Mouse (Mus musculus) heart, embryonic 10.5 days (tissue): Measurements from ENCODE around the gene Rbm7. TPM values are rescaled to one million over a fixed set of nuclear protein-coding genes. Genes with fewer than 3 reads are reported as not detected.
A peak's percentile ranks its signal among the peaks of the same experiment; 100 is the strongest.

ENCODE experiments used
- DNase-seq: peaks from one replicate; pipeline ENCODE4 v3.0.0-alpha.2; 2017; ENCODE audit warnings: low spot score
- H3K27ac ChIP-seq: fragments of 300-500 bp; sonication (generic); 2 replicates; pipeline ENCODE4 v1.5.1; 2016; ENCODE audit warnings: mild to moderate bottlenecking
- H3K27me3 ChIP-seq: fragments of 300-500 bp; sonication (generic); 2 replicates; pipeline ENCODE4 v1.6.1; 2016; ENCODE audit warnings: mild to moderate bottlenecking; ENCODE audit not compliant: poor library complexity, insufficient read depth, severe bottlenecking
- H3K36me3 ChIP-seq: fragments of 300-500 bp; sonication (generic); 2 replicates; pipeline ENCODE4 v1.6.1; 2016; ENCODE audit warnings: mild to moderate bottlenecking, moderate library complexity
- H3K4me1 ChIP-seq: fragments of 300-500 bp; sonication (generic); 2 replicates; pipeline ENCODE4 v1.6.1; 2016; ENCODE audit warnings: mild to moderate bottlenecking
- H3K4me3 ChIP-seq: fragments of 300-500 bp; sonication (generic); 2 replicates; pipeline ENCODE4 v1.5.1; 2016; ENCODE audit warnings: mild to moderate bottlenecking, moderate library complexity
- H3K9me3 ChIP-seq: fragments of 300-500 bp; sonication (generic); 2 replicates; pipeline ENCODE4 v1.6.1; 2016; ENCODE audit warnings: mild to moderate bottlenecking, moderate library complexity
- WGBS: fragments of 180-500 bp; shearing (Covaris S2); methylation state at CpG from one replicate; pipeline ENCODE4 v1.1.7; 2016; 5-methylcytosine and 5-hydroxymethylcytosine counted together
- polyA plus RNA-seq: library from polyadenylated mRNA; unstranded; fragments of >200 nt; fragmentation: Nextera tagmentation; extraction: Ambion mirVana; gene quantifications from 2 replicates; pipeline ENCODE4 v1.2.1, GENCODE M21; 2016

Gene Rbm7
- polyA plus RNA-seq, 1 experiment from 2014 or later = 106 TPM

- 79% methylated on average over 11 of the region's 11 CpGs for whole genome bisulfite sequencing
- H3K27ac ChIP-seq = no peak overlapping the region
- H3K36me3 ChIP-seq = no peaks in the 10 kb centered on the region
Measured at GRCm38 (mm10) chr9:48516615-48517371, 21.7 kb upstream of the Rbm7 start.

GRCm38 (mm10) chr9:48515332-48515731 lies 20.2 kb upstream of the Rbm7 start:
- no peaks in the 10 kb centered on the region for H3K36me3 ChIP-seq
- no peaks in the 10 kb centered on the region for H3K4me1 ChIP-seq
- no peaks in the 10 kb centered on the region for H3K27me3 ChIP-seq
- WGBS = 33% methylated on average over 1 of the region's 1 CpGs
- peak; percentile 81 for DNase-seq
- no peak overlapping the region for H3K27ac ChIP-seq
- no peak overlapping the region for H3K4me3 ChIP-seq
- no peaks in the 10 kb centered on the region for H3K9me3 ChIP-seq

More at GRCm38 (mm10) chr9:48516615-48517371, 21.7 kb upstream of the Rbm7 start:
- Histone ChIP-seq H3K4me3 (no peak overlapping the region), H3K27me3 (no peaks in the 10 kb centered on the region), H3K4me1 (no peaks in the 10 kb centered on the region), H3K9me3 (no peaks in the 10 kb centered on the region)
- no peak for DNase-seq

DNA sequence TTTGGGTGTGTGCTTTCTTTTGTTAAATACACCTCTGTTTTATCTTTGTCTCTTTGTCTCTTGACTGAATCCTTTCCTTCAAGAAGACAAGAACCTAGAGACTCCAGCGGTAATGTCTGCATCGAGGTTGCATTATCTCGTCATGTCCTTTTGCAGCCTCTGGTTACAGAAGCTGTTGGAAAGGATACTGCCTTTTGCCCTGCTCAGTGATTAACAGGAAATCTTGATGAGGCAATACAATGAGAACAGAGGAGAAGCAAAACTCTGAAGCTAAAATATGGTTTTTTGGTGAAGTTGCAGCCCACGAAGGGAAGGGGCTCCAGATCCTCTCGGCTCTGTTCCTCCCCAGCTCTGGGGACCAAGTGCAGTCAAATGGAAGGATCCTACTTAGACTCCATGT lies 15.0 kb upstream of the Rbm7 start:
- Histone ChIP-seq H3K27me3 (0 out of 2 replicates have a peak, but pooled peaks cover 3% of the 10 kb centered on the region), H3K4me3 (no peak overlapping the region), H3K9me3 (no peaks in the 10 kb centered on the region), H3K27ac (no peak overlapping the region), H3K4me1 (no peaks in the 10 kb centered on the region), H3K36me3 (no peaks in the 10 kb centered on the region)
- WGBS = 86% methylated on average over 5 of the region's 5 CpGs
- DNase-seq = no peak

DNA sequence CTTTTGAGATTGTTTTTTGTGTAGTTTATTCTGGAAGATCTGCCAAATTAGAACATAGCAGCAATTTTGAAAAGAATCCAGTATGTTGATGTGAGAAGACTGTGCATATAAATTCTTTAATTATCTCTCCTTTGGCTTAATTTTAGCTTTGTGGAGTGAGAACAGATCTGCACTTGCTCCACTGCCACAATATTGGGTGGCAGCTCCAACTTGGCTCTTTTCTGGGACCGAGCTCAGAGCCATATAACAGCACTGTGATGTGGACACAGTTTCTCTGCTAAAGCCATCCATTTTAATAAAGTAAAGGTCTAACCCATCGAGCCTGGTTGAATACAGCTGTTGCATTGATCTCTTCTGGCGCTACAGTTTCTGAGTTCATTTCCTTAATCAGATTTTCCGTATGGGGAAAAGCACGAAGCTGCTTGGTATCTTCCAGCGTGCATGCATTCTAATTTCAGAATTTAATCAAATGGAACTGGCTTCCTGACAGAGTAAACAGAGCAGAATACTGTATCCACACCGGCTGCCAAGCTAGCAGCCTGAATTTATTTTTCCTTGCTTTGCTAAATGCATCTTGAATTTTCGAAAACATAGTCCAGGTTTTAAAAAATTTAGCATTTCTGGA lies 9.8 kb upstream of the Rbm7 start:
- Histone ChIP-seq H3K27ac (no peak overlapping the region), H3K27me3 (0 out of 2 replicates have a peak, but pooled peaks cover 3% of the 10 kb centered on the region), H3K9me3 (no peaks in the 10 kb centered on the region), H3K4me1 (no peaks in the 10 kb centered on the region), H3K36me3 (no peaks in the 10 kb centered on the region), H3K4me3 (no peak overlapping the region)
- no peak for DNase-seq
- 71% methylated on average over 8 of the region's 8 CpGs for WGBS

- no peaks in the 10 kb centered on the region for H3K36me3 ChIP-seq
- H3K9me3 ChIP-seq = no peaks in the 10 kb centered on the region
- 57% methylated on average over 2 of the region's 2 CpGs for WGBS
- H3K4me3 ChIP-seq = no peak overlapping the region
- H3K27ac ChIP-seq = no peak overlapping the region
- DNase-seq = no peak
- H3K27me3 ChIP-seq = no peaks in the 10 kb centered on the region
- no peaks in the 10 kb centered on the region for H3K4me1 ChIP-seq
Measured at GRCm38 (mm10) chr9:48503001-48503400, 7.9 kb upstream of the Rbm7 start.

GRCm38 (mm10) chr9:48501192-48501591 lies 6.1 kb upstream of the Rbm7 start:
- no peak overlapping the region for H3K4me3 ChIP-seq
- H3K9me3 ChIP-seq = no peaks in the 10 kb centered on the region
- WGBS = 81% methylated on average over 7 of the region's 7 CpGs
- H3K4me1 ChIP-seq = peaks cover 1% of the 10 kb centered on the region; the same call in 1 of the 2 replicates
- DNase-seq = no peak
- no peaks in the 10 kb centered on the region for H3K27me3 ChIP-seq
- H3K36me3 ChIP-seq = no peaks in the 10 kb centered on the region
- H3K27ac ChIP-seq = no peak overlapping the region

DNA sequence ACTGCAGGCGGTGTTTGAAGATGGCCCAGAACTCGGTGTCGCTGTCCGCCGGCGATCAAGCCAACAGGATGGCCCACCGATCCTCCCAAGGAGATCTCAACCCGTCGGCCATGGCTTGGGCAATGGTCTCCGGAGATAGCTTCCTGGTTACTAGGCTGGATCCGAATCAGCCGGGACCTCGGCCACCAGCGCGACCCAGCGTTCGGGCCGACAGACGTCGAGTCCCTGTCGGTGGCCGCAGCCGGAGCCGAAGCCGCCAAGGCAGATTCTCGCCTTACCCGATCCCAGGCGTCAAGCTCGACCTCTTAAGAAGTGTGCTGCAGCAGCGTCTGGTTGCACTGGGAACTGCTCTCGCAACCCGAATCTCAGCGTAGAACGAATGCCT lies 441 bp upstream of the Rbm7 start:
- 3% methylated on average over 34 of the region's 34 CpGs for WGBS
- H3K4me3 ChIP-seq = peak overlapping the region; percentile 95
- no peak for DNase-seq
- no peaks in the 10 kb centered on the region for H3K27me3 ChIP-seq
- peaks cover 17% of the 10 kb centered on the region; the same call in 1 of the 2 replicates for H3K4me1 ChIP-seq
- H3K27ac ChIP-seq = peak overlapping the region; percentile 90
- H3K9me3 ChIP-seq = no peaks in the 10 kb centered on the region
- H3K36me3 ChIP-seq = peaks cover 30% of the 10 kb centered on the region

DNA sequence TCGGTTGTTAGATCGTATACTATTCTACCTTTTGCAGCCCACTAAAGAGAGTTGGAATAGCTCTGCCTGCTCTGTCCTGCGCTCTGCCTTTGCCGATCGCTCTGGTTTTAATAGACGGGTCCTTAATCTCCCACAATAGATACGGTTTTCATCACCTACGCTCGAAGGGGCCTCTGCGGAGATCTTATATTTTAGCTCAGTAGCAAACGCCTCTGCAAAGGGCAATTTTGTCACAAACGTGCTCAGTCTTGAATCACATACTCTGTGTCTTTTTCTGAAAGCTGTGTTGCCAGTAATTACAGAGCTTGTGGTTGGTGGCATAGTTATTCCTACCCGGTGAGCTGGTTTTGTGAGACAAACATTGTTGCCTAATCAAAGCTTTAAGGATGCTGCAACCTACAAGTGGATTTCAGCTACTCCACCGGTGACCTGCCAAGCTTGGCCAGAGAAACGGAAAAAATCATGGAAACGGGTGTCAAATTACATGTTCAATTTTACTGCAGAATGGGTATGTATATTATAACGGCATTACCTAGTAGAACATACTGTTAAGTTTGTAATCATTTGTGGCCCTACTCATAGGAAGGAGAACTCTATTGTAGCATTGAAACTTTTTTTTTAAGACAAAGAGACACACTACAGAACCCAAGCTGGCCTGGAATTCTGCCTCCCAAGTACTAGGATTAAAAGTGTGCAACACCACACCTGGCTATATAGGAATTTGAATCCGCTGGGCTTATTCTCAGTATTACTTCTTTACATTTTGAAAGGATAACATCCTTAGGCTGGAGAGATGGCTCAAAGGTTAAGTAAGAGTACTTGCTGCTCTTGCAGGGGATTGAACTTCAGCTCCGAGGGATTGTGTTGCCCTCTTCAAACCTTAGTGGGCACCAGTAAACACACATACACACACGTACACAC lies 13.6 kb downstream of the Rbm7 start:
- Histone ChIP-seq H3K4me1 (0 out of 2 replicates have a peak, but pooled peaks cover 4% of the 10 kb centered on the region), H3K9me3 (no peaks in the 10 kb centered on the region), H3K27me3 (no peaks in the 10 kb centered on the region), H3K36me3 (peaks cover 22% of the 10 kb centered on the region; the same call in 1 of the 2 replicates), H3K4me3 (peak overlapping the region; percentile 94), H3K27ac (peak overlapping the region; percentile 67)
- DNase-seq = no peak
- 31% methylated on average over 20 of the region's 20 CpGs for WGBS

DNA sequence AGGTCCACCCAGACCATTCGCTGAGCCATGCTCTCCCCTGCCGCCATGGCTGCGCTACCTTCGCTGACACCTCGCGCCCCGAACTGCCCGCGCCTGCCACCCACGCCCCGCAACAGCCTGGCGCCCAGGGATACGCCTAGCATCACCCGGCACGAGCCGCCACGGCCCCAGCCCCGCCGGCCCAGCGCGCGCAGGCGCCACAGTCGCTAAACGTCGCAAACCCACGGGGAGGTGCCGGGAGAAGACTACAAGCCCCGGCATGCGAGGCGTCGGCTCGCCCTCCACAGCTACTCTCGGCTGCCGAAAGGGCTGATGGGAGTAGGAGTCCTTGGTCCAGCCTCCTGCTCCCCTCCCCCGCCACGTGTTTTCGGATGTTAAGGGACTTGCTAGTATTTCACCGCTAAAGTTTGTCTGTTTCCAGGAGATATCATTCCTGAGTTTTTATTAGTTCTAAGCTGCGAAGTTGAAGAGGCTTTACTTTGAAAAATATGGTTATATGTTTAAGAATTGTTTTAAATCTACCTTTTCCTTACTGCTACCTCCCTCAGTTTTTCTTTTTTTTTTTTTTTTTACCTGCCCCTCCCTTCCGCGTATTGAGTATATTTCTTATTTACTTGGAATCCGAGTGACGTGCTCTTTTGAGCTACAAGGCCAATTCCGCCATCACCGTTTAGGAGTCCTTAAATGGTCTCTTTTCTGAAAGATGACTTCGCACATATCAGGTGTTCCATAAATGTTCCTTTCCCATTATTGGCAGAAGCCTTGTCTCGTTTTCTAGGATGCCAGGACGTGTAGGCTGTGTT lies 14.5 kb downstream of the Rbm7 start, which contains the start of gene Rexo2:
Gene Rexo2 (minus strand): TSS at position 213 of the 803 bp plus-strand sequence.
- H3K27ac ChIP-seq = peak within 1 kb of the TSS; percentile 92
- peak; percentile 98 for DNase-seq
- no peaks in the 10 kb centered on the region for H3K27me3 ChIP-seq
- under 1% methylated on average over 49 of the region's 49 CpGs for WGBS
- H3K4me1 ChIP-seq = 0 out of 2 replicates have a peak, but pooled peaks cover 4% of the 10 kb centered on the region
- H3K4me3 ChIP-seq = peak within 1 kb of the TSS; percentile 94
- peaks cover 27% of the 10 kb centered on the region for H3K36me3 ChIP-seq
- no peaks in the 10 kb centered on the region for H3K9me3 ChIP-seq

- Histone ChIP-seq H3K36me3 (peaks cover 29% of the 10 kb centered on the region), H3K4me3 (peak overlapping the region; percentile 94), H3K4me1 (0 out of 2 replicates have a peak, but pooled peaks cover 4% of the 10 kb centered on the region), H3K9me3 (no peaks in the 10 kb centered on the region), H3K27ac (peak overlapping the region; percentile 92), H3K27me3 (no peaks in the 10 kb centered on the region)
- no peak for DNase-seq
- WGBS = 7% methylated on average over 25 of the region's 25 CpGs
Measured at GRCm38 (mm10) chr9:48479838-48480410, 15.2 kb downstream of the Rbm7 start.

DNA sequence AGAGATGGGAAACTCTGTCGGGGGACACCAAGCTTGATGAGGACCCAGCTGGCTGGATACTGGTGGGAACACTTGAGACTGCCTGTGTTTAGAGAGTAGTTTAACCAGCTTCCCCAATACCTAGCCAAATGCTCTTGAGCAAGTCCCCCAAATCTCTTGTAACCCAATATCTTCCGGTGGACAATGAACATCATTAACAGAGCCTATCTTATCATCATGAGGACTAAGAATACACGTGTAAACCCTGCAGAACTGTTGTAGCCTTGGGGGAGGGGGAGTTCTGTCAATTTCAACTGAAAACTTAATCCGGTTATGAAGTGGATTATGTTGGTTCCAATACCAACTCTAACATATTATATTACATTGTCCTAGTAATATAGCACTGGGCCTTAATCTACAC lies 16.3 kb downstream of the Rbm7 start:
- 78% methylated on average over 4 of the region's 4 CpGs for WGBS
- Histone ChIP-seq H3K4me3 (no peak overlapping the region), H3K4me1 (0 out of 2 replicates have a peak, but pooled peaks cover 4% of the 10 kb centered on the region), H3K27me3 (no peaks in the 10 kb centered on the region), H3K36me3 (peaks cover 35% of the 10 kb centered on the region), H3K27ac (no peak overlapping the region), H3K9me3 (no peaks in the 10 kb centered on the region)
- DNase-seq = no peak
